Mouse (Mus musculus): ENCODE data around the gene Rnls. TPM values are rescaled to one million over a fixed set of nuclear protein-coding genes. Genes with fewer than 3 reads are reported as not detected.

Gene Rnls
- total and polyA plus RNA-seq, 3 experiments = not detected

DNA sequence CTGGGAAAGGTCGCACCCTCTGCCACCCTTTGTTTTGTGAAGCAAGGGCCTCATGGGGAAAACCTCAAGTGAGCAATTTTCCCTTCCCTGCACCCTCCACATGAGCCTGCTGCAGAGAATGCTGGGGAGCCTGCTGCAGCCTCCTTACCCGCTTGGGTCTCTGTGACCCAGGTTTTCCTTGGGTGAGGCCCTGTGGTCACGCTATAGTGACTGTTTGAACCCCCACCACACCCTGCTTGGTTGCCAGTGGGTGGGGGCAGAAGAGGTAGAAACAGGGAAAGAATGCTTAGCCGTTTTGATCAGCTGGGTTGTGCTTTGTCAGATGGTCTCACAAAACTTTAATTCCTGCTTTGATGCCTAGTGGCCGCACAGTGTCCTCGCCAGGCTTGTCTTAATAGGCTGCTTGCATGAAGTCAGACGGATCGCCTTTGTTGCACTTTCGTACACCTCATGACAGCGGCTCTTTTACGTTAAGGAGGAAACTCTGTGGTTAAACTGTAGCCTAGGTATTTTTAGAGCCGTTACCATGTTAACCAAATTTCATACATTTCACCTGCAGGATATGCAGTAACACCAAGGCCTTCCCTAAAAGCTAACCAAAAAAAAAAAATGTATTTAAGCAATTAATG lies 169.4 kb downstream of the Rnls start:
- Histone ChIP-seq H3K4me1 (ENCODE audit: insufficient read depth, low read depth, low read length) (peaks cover 40% of the 10 kb centered on the region), H3K36me3 (replicated peaks) (no peaks in the 10 kb centered on the region), H3K9me3 (replicated peaks) (no peaks in the 10 kb centered on the region), H3K4me3 (ENCODE audit: low read depth, low read length) (peak overlapping the region; percentile 24; the same call in 1 of the 2 replicates), H3K27me3 (ENCODE audit: insufficient read depth, low read length) (no peaks in the 10 kb centered on the region)
- TF ChIP-seq GATA1 (IDR thresholded peaks at IDR 0.05; ENCODE audit: borderline replicate concordance, low read length) = no peak
- TF ChIP-seq GATA2 (IDR thresholded peaks at IDR 0.05; ENCODE audit: borderline replicate concordance, low read depth, low read length) = no peak
- TF ChIP-seq CTCF (IDR thresholded peaks at IDR 0.05; ENCODE audit: low read depth, low read length) = no peak
- TF ChIP-seq POLR2AphosphoS5 (IDR thresholded peaks at IDR 0.05; ENCODE audit: insufficient replicate concordance, low read depth, low read length) = no peak
- no peak for TF ChIP-seq TAL1 (conservative IDR thresholded peaks at IDR 0.05; ENCODE audit: low read depth, low read length)
- ATAC-seq (ENCODE audit: extremely low read depth, insufficient number of reproducible peaks, low FRiP score, poor library complexity, severe bottlenecking) = peak; percentile 57
- peak; percentile 10 for DNase-seq (ENCODE audit: low spot score)

DNA sequence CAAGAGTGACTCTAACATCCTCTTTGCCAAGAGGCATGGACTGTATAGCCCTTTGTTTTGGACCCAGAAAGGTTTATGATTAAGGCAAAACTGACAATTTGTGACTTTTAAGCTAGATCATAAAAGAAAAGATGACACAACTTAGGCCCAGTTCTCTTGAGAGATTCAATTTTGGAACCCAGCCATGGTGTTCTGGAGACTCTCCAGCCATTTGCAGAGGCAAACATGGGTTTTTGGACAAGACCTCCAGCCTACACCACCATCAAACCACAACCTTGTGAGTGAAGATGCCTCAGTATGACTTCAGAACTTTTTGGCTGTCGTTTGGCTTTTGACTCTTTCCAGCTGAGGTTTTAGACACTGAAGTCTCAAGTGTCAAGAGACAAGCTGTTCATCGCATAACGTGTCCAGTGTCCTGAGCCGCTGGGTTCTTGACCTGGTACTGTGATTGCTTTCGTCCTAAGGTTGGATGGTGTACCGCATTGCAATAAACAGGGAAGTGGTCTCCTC lies 174.2 kb downstream of the Rnls start:
- TF ChIP-seq GATA2 (IDR thresholded peaks at IDR 0.05; ENCODE audit: borderline replicate concordance, low read depth, low read length) (no peak), CTCF (IDR thresholded peaks at IDR 0.05; ENCODE audit: low read depth, low read length) (no peak), POLR2AphosphoS5 (IDR thresholded peaks at IDR 0.05; ENCODE audit: insufficient replicate concordance, low read depth, low read length) (no peak), GATA1 (IDR thresholded peaks at IDR 0.05; ENCODE audit: borderline replicate concordance, low read length) (no peak), TAL1 (conservative IDR thresholded peaks at IDR 0.05; ENCODE audit: low read depth, low read length) (no peak)
- Histone ChIP-seq H3K9me3 (replicated peaks) (no peaks in the 10 kb centered on the region), H3K4me3 (ENCODE audit: low read depth, low read length) (no peak overlapping the region), H3K4me1 (ENCODE audit: insufficient read depth, low read depth, low read length) (peaks cover 18% of the 10 kb centered on the region), H3K36me3 (replicated peaks) (no peaks in the 10 kb centered on the region), H3K27me3 (ENCODE audit: insufficient read depth, low read length) (peaks cover 7% of the 10 kb centered on the region)
- no peak for DNase-seq (ENCODE audit: low spot score)
- no peak for ATAC-seq (ENCODE audit: extremely low read depth, insufficient number of reproducible peaks, low FRiP score, poor library complexity, severe bottlenecking)

DNA sequence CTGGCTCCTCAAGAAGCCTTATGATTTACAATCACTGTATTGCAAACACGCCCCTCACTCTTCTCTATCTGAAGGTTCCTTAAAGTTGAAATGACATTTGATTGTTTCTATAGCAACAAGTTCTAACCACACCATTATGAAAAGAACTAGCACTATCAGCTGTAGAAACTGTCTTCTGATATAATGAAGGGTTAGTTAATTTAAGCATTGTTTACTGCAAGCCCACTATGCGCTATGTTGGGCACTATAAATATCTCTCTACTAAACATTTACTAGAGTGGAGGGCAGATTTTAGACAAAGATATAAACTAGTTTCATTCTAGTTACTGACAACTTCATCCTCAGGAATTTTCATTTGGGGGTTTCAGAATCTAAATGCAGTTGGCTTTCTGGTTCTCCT lies 182.4 kb downstream of the Rnls start:
- H3K4me3 ChIP-seq (ENCODE audit: low read depth, low read length) = no peak overlapping the region
- ATAC-seq (ENCODE audit: extremely low read depth, insufficient number of reproducible peaks, low FRiP score, poor library complexity, severe bottlenecking) (no peak), DNase-seq (ENCODE audit: low spot score) (no peak)
- no peaks in the 10 kb centered on the region for H3K36me3 ChIP-seq (replicated peaks)
- no peaks in the 10 kb centered on the region for H3K27me3 ChIP-seq (ENCODE audit: insufficient read depth, low read length)
- no peaks in the 10 kb centered on the region for H3K4me1 ChIP-seq (ENCODE audit: insufficient read depth, low read depth, low read length)
- no peaks in the 10 kb centered on the region for H3K9me3 ChIP-seq (replicated peaks)
- TF ChIP-seq TAL1 (conservative IDR thresholded peaks at IDR 0.05; ENCODE audit: low read depth, low read length) (no peak), GATA1 (IDR thresholded peaks at IDR 0.05; ENCODE audit: borderline replicate concordance, low read length) (no peak), CTCF (IDR thresholded peaks at IDR 0.05; ENCODE audit: low read depth, low read length) (no peak), GATA2 (IDR thresholded peaks at IDR 0.05; ENCODE audit: borderline replicate concordance, low read depth, low read length) (no peak), POLR2AphosphoS5 (IDR thresholded peaks at IDR 0.05; ENCODE audit: insufficient replicate concordance, low read depth, low read length) (no peak)

DNA sequence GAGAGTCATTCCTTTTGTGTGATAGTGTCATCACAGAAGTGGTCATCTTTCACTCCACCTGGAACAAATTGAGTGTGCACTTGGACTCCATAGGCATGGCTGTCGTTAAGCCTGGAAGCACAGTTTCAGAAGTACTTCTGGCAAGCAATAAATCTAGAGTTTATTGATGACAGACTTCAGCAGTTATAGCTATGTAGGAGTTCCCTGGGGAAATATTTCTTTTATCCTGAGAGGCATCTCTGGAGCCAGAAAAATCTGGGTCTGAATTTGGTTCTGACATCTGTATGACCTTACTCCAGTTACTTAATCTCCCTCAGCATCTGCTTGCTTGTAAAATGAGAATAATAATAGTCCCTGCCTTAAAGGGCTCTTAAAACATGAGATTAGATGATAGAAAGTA lies 184.1 kb downstream of the Rnls start:
- DNase-seq (ENCODE audit: low spot score) (no peak), ATAC-seq (ENCODE audit: extremely low read depth, insufficient number of reproducible peaks, low FRiP score, poor library complexity, severe bottlenecking) (no peak)
- no peak for TF ChIP-seq CTCF (IDR thresholded peaks at IDR 0.05; ENCODE audit: low read depth, low read length)
- TF ChIP-seq GATA2 (IDR thresholded peaks at IDR 0.05; ENCODE audit: borderline replicate concordance, low read depth, low read length) = no peak
- TF ChIP-seq POLR2AphosphoS5 (IDR thresholded peaks at IDR 0.05; ENCODE audit: insufficient replicate concordance, low read depth, low read length) = no peak
- no peak for TF ChIP-seq GATA1 (IDR thresholded peaks at IDR 0.05; ENCODE audit: borderline replicate concordance, low read length)
- no peak for TF ChIP-seq TAL1 (conservative IDR thresholded peaks at IDR 0.05; ENCODE audit: low read depth, low read length)
- no peaks in the 10 kb centered on the region for H3K4me1 ChIP-seq (ENCODE audit: insufficient read depth, low read depth, low read length)
- no peaks in the 10 kb centered on the region for H3K36me3 ChIP-seq (replicated peaks)
- H3K4me3 ChIP-seq (ENCODE audit: low read depth, low read length) = no peak overlapping the region
- no peaks in the 10 kb centered on the region for H3K9me3 ChIP-seq (replicated peaks)
- H3K27me3 ChIP-seq (ENCODE audit: insufficient read depth, low read length) = no peaks in the 10 kb centered on the region

DNA sequence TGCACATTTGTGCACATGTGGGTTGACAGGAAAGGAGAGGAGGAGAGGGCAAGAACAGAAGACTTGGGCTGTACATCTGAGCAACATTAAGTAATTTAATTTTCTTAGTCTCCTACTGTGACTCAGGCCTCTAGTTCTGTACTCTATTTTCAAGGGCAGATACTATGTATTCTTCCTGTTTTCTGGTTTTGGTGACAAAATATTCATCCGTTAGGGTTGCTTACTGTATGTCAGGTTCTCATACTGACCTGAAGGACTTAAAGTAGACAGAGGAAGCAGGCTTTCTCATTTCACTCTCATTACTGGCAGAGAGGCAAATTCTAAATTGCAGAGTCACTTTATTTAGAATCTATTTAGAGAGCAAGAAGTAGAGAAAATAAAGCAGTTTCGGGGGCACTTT lies 186.7 kb downstream of the Rnls start:
- Histone ChIP-seq H3K27me3 (ENCODE audit: insufficient read depth, low read length) (no peaks in the 10 kb centered on the region), H3K36me3 (replicated peaks) (no peaks in the 10 kb centered on the region), H3K4me3 (ENCODE audit: low read depth, low read length) (no peak overlapping the region), H3K9me3 (replicated peaks) (no peaks in the 10 kb centered on the region), H3K4me1 (ENCODE audit: insufficient read depth, low read depth, low read length) (no peaks in the 10 kb centered on the region)
- no peak for DNase-seq (ENCODE audit: low spot score)
- ATAC-seq (ENCODE audit: extremely low read depth, insufficient number of reproducible peaks, low FRiP score, poor library complexity, severe bottlenecking) = no peak
- TF ChIP-seq POLR2AphosphoS5 (IDR thresholded peaks at IDR 0.05; ENCODE audit: insufficient replicate concordance, low read depth, low read length) = no peak
- TF ChIP-seq TAL1 (conservative IDR thresholded peaks at IDR 0.05; ENCODE audit: low read depth, low read length) = no peak

DNA sequence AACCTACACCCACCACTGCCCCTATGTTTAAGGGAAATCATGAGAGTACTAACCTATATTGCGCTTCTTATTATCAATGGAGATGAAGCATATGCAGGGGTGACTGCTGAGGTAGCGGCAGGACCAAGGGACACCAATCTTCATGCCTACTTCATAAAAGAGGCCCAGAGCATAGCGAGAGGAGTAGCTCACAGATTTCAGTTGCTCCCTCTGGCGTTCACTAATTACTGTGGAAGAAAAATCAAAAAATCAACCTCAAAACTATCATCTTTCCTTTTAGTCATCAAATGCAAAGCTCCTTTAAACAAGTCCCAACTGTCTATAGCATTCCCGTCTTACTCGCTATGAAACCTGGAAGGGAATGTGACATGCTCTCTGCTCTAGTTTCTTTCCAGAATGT lies 189.7 kb downstream of the Rnls start:
- no peak for DNase-seq (ENCODE audit: low spot score)
- TF ChIP-seq GATA1 (IDR thresholded peaks at IDR 0.05; ENCODE audit: borderline replicate concordance, low read length) = no peak
- TF ChIP-seq CTCF (IDR thresholded peaks at IDR 0.05; ENCODE audit: low read depth, low read length) = no peak
- no peak for TF ChIP-seq GATA2 (IDR thresholded peaks at IDR 0.05; ENCODE audit: borderline replicate concordance, low read depth, low read length)
- no peak for TF ChIP-seq TAL1 (conservative IDR thresholded peaks at IDR 0.05; ENCODE audit: low read depth, low read length)
- no peak for TF ChIP-seq POLR2AphosphoS5 (IDR thresholded peaks at IDR 0.05; ENCODE audit: insufficient replicate concordance, low read depth, low read length)
- no peak for ATAC-seq (ENCODE audit: extremely low read depth, insufficient number of reproducible peaks, low FRiP score, poor library complexity, severe bottlenecking)
- Histone ChIP-seq H3K36me3 (replicated peaks) (no peaks in the 10 kb centered on the region), H3K4me3 (ENCODE audit: low read depth, low read length) (no peak overlapping the region), H3K9me3 (replicated peaks) (no peaks in the 10 kb centered on the region), H3K27me3 (ENCODE audit: insufficient read depth, low read length) (no peaks in the 10 kb centered on the region), H3K4me1 (ENCODE audit: insufficient read depth, low read depth, low read length) (no peaks in the 10 kb centered on the region)
